Mouse (Mus musculus) fat pad, adult 2 months (tissue): ENCODE results near the gene Gdf9.

Experiments used
- DNase-seq: peaks from one replicate; pipeline ENCODE4 v3.0.0-alpha.2; 2011; ENCODE audit warnings: low read depth, low spot score; ENCODE audit errors: extremely low read depth

Gene Gdf9

DNA sequence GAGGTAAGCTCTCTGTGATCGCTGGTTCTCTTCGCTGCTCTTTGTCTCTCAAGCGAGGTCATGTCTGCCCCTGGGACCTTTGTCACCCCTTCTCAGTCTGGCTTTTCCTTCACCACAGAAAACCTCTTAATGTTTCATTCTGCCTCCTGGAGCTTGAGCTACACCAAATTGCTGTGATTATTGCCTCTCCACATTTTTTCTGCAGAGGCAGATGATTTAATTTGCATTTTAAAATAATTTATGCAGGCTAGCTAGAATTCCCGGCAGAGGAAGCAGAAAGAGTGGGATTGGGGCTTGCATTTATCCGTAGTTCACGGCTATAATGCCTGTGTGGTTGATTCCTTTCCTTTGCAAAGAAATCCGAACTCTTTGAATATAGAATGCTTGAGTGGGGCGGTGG is 44.8 kb downstream of the Gdf9 start:
- DNase-seq = no peak

DNA sequence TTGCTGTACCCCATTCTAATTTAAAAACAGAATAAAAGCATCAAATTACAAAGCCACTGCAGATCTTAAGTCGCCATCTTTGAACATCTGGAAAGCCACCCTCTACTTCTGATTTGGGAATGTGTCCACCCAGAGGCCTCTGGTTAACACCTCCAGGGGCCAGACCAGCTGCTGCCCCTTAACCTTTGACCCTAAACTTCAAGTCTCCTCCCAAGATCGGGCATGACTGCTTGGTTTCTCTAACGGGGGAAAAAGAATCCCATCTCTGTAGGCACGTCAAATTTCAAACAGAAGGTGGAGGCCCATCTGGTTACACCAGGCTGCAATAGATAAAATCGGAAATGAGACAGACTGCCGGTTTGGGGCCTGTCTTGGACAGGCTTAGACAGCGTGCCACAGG is 47.0 kb downstream of the Gdf9 start:
- DNase-seq = no peak

GRCm38 (mm10) chr11:53478383-53479170 is 47.8 kb downstream of the Gdf9 start:
- no peak for DNase-seq

GRCm38 (mm10) chr11:53479171-53479782 is 48.5 kb downstream of the Gdf9 start:
- no peak for DNase-seq

- no peak for DNase-seq
Observed at GRCm38 (mm10) chr11:53479783-53480301, 49.0 kb downstream of the Gdf9 start, which contains the start of the genes Gm9945 and Sowaha. Gene Gm9945, plus strand, starts transcription at chr11:53480166. Gene Sowaha, minus strand, starts transcription at chr11:53480274.

DNA sequence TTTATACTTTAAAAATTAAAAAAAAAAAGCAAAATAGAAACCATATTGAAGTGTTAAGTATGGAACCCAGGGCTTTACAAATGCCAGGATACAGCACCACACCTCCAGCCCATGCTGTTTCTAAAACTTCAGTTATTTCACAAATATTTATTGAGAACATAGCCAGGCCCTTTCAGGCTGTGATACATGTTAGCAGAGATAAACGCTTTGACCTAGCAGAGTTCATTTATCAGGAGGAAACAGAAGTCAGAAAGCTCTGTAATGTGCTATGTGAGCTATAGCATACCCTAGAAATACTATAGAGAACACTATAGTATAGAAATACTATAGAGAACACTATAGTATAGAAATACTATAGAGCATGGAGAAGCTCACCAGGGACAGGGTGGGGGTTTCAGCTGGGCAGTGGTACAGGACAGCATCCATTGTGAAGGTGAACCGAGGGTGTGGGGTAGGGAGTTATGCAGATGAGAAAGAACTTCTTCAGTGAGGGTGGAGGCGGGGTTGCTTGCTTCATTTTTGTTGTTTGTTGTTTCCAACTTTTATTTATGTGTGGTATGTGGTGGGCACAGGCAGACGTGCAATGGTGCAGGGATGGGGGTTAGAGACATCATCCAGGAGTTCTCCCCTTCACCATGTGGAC is 50.4 kb downstream of the Gdf9 start:
- no peak for DNase-seq

- no peak for DNase-seq
Observed at GRCm38 (mm10) chr11:53483159-53483891, 52.5 kb downstream of the Gdf9 start.

DNA sequence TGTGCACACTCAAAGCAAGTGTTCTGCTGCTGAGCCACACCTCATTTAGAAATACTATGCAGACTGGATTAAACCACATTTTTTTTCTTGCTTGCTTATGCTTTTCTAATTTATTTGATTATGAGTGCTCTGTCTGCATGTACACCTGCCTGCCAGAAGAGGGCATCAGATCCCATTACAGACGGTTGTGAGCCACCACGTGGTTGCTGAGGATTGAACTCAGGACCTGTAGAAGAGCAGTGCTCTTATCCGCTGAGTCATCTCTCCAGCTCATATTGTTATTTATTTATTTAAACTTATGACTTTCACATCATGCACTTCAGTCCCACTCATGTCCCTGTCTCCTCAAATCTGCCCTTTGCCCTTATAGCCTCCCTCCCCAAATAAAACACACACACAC is 54.9 kb downstream of the Gdf9 start:
- DNase-seq = no peak

DNA sequence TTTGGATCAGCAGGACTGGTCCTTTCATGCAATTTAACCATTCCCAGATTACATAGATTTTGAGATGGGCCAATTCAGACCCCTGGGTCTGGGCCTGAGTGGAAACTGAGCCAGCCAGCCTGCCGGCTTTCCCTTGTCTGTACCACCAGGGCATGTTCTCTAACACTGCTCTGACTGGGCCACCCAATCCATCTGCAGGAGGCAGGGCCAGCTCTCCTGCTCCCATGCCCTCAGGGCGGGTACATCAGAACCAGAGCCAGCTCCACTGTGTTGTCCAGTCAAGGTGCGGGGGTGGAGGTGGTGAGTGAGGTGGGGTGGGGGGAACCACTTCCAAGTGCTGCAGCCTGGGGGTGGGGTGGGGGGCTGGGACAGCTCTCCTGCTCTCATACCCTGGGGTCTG is 55.5 kb downstream of the Gdf9 start:
- DNase-seq = no peak

- no peak for DNase-seq
Observed at GRCm38 (mm10) chr11:53486822-53487594, 56.2 kb downstream of the Gdf9 start.
